Mouse (Mus musculus) liver, adult 2 months (tissue): Measurements from ENCODE around the gene Tex2.

ENCODE experiments used
- CTCF ChIP-seq: fragments of 200-500 bp; IDR thresholded peaks from 2 replicates; pipeline ENCODE4 v1.5.1; 2011; ENCODE audit warnings: low read depth, low read length, control low read depth
- POLR2A ChIP-seq: fragments of 200-500 bp; IDR thresholded peaks from 2 replicates; pipeline ENCODE4 v1.6.1; 2011; ENCODE audit warnings: low read length, control low read depth; ENCODE audit not compliant: insufficient read depth; ENCODE audit errors: extremely low read depth

DNA sequence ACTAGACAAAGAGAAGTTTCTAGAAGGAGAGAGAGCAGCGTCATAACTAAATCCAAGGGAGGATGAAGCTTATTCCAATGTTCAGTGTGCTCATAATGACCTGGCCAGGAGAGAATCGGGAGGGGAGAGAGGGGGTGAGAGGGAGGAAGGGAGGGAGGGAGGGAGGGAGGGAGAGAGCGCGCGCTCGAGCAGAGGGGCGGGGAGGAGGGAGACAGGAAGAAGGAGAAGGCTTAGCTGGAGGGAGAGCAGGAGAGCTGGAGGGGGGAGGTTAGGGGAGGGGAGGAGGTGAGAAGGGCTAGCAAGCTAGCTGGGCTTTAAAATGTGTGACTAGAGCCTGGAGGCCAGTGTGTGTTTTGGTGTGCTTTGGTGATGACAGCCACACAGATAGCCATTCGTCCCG is 26.8 kb upstream of the Tex2 start:
- TF ChIP-seq CTCF: no peak
- no peak for TF ChIP-seq POLR2A
